Mouse (Mus musculus) cerebellum, adult 2 months (tissue): ENCODE results near the gene Spast.

ENCODE experiments used
- CTCF ChIP-seq: fragments of 200-500 bp; IDR thresholded peaks from 2 replicates; pipeline ENCODE4 v1.5.1; 2011; ENCODE audit warnings: low read depth, mild to moderate bottlenecking, control low read depth, low read length, moderate library complexity, borderline replicate concordance; ENCODE audit not compliant: insufficient read depth
- POLR2A ChIP-seq: fragments of 200-500 bp; IDR thresholded peaks from 2 replicates; pipeline ENCODE4 v1.6.1; 2011; ENCODE audit warnings: low read length, control low read depth, borderline replicate concordance; ENCODE audit not compliant: insufficient read depth

DNA sequence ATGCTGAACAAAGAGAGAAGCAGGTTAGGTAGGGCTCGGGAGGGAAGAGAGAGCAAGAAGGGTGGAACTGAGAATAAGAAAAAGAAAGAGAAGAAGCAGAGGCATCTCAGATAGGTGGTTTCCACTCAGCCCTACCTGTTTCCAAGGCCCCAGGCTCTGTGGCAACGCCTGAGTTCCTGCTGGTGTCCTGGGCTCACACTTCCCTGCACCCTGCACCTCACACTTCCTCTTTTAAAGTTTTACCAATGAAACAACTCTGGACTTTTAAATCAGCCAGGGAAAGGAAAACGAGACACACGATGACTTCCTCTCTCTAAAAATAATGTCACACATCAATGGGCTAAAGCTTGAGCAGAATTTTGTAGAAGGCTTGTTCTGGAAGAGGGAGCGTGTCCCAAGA lies 101.7 kb downstream of the Spast start:
- TF ChIP-seq CTCF (no peak), POLR2A (no peak)
